Mouse (Mus musculus) retina, adult 2 months (tissue): ENCODE data around the gene Sertm1.

ENCODE experiments used
- DNase-seq: peaks from one replicate; pipeline ENCODE4 v3.0.0-alpha.2; 2012; ENCODE audit warnings: low read depth, low spot score

Sertm1 gene

DNA sequence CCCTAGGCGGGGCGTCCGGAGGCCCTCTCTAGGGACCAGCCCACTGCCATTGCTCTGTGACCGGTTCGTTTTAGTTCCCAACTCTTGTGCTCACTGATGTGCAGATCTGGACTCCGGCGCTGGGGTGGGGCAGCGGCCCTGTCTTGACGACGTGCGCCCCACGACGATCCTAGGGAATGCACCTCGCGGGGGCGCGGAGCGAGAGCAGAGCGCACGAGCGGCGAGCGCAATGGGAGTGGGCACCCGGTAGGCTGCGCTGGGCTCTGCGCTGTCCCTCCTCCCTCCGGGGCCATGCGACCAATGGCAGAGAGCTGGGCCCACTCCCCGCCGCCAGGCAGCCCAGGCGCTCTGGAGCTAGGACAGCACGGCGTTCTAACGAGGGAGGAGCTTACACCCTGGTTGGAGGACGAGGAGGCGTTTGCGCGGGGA lies at the start of gene Sertm1:
Gene Sertm1 (minus strand): TSS at position 245 of the 429 bp plus-strand sequence.
- DNase-seq = no peak

DNA sequence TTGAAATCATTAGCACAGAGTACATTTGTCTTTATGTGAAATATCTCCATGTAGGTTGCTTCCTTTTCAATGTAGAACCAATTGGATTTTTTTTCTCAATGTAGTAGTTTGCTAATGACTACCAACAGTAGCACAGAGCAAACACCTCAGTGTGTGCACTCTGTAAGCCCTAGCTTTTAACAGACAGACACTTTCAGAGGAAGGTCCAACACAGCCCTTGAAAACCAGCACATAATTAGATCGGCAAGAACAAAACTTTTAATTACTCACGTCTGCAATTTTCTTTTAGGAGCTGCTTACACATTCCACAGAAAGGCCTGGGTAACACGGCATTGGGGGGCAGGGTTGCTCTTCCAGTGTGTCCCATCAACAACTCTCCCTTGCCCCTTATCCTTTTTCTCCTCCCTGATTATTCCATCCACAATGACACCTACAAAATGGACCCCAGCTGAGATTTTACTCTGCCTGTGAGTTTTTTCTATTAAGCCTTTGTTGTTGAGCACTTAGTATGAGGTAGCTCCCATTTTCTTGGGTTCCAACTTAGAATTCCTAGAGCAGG lies 49.3 kb upstream of the Sertm1 start:
- DNase-seq = no peak

DNA sequence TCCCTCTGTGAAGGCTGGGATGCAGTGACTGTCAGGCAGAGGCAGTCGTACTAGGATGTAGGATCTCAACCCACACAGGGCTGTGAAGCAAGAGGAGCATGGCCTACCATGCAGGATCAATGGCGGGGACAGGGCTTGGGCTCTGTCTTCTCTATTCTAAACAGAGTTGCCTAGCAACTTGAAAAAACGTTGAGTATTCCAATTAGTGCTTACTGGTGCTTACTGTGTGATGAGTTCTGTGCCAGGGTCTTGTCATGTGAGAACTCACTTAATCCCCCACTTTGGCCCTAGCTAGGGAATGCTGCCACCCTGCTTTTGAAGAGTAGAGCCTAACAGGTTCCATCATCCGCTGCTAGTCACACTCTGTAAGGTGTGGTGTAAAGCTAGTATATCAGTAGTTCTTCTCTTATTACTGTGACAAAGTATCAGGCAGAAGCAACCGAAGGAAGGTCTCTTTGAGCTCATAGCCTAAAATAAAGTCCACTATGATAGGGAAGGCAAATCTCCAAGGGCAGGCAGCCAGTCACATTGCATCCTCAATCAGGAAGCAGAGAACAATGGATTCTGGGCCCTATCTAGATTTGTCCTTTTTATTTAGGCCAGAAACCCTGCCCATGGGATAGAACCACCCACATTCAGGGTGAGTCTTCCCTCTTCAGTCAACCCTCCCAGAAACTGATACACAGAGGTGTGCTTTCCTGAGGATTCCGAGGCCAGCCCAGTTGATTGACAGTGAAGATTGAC lies 27.6 kb upstream of the Sertm1 start:
- DNase-seq = no peak

- DNase-seq = no peak
Observed at GRCm38 (mm10) chr3:54934535-54934934, 18.8 kb upstream of the Sertm1 start.

DNA sequence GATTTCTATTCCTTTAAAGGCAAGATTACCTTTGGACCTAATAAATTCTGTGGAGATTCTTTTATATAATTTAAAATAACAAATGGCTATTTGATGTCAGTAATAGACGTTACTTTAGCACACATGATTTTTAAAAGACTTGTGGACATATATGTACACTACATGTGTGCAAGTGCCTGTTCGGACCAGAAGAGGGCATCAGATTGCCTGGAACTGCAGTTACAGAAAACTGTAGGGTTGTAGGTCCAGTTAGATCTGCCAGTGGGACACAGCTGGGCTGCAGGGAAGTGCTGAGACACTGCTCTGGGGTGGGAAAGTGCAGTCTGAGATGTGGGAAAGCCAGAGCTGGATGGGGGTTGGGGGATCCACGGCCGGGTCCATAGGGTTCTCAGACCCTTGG lies 16.9 kb upstream of the Sertm1 start:
- no peak for DNase-seq

- no peak for DNase-seq
Observed at GRCm38 (mm10) chr3:54920425-54920824, 4.7 kb upstream of the Sertm1 start.

DNA sequence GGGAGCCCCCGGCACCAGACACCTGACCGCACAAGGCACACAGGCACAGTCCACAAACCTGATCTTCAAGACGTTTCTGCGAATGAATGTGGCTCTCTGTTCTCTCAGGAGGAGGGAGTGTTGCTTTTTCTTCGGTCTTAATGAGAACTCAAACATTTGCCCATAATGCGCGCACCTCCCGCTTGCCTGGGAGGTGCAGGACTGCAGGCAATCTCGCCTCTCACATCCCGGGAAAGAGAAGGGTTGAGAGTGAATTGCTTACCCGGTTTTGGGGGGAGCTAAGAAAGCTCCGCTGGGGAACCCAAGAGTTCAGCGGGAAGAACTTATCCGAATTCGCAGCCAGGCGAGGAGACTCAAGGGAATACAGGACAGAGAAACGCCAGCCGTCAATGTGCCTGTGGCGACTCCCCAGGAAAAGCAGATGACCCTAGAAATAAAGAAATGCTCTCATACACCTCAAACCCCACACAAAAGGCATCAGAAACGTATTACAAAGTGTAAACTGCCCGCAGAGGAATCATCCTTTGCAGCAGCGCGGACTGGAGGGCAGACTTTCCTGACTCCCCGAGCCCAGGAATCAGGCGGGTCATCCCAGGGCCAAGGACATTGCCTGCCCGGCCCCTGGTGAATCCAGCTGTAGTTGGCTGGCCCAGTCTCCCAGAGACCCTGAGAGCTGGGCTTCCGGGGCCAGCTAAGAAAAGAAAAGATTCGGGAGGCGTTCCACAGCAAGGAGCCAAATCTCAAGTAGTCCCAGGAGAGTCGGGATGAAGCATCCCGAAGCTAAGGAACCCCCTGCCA lies 643 bp downstream of the Sertm1 start:
- no peak for DNase-seq

DNA sequence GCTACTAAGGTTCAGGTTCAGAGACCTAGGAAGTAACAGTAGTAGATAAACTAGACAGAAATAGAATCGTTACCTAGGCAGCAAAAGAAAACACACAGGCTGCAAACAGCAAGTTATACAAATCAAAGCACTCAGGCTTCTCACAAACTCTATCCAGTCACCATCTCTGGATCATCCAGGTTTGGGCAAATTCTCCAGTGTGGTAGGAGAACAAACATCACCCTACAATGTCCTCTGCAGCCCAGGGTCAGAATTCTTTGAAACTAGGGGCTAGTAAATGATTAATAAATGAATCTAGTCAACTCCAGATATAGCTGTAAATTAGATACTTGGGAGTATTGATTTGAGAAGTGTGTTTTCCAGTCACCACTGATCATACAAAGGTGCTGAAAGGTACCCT lies 6.8 kb downstream of the Sertm1 start:
- no peak for DNase-seq

DNA sequence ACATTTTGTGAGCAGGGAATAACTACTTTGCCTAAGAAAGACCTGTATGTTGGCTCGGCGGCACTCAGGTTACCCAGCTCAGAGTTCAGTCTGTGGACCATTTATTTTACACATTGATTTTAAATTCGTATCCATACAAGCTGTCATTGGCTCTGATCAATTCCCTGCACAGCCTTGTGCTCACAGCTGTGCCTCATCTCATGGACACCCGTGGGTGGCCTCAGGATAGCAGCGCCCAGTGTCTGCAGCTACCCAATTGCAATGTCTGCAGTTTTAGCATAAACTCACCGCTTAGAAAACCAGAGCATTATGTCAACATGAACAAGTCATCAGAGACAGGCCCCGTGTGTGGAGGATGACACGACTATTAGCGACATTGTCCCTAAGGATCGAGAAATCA lies 17.7 kb downstream of the Sertm1 start:
- DNase-seq = no peak

GRCm38 (mm10) chr3:54894891-54895290 lies 20.8 kb downstream of the Sertm1 start:
- DNase-seq = no peak

DNA sequence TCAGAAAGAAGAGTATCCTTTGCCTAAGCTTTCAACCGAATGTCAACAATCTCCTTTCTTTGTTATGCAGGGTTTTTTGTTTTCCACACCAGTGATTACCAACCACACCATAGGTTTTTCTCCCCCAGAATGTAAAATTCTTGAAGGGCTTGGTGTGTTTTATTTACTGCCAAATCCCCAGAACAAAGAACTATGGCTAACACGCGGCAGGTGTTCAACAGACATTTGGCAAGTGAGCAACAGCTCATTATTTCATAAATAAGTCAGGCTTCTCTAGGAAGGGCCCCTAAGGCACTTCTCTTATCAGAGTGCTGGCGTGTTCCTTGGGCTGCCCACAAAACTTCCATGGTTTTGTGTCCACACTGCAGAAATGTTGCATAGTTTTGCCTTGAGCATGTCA lies 23.5 kb downstream of the Sertm1 start:
- DNase-seq = no peak

- no peak for DNase-seq
Observed at GRCm38 (mm10) chr3:54886501-54886900, 29.2 kb downstream of the Sertm1 start.
